Mouse (Mus musculus) B cell, adult 67 days (primary cell): Measurements from ENCODE around the gene 4932438A13Rik. TPM values are rescaled to one million over a fixed set of nuclear protein-coding genes. Genes with fewer than 3 reads are reported as not detected.

Experiments
- total RNA-seq, 2 experiments: library from RNA; stranded (reverse); gene quantifications; 4 replicates each; pipeline ENCODE4 v1.2.4; 2023

Gene 4932438A13Rik
- total RNA-seq = 100 to 1,000 TPM; 117 to 126 TPM

GRCm38 (mm10) chr3:36862721-36863275 lies at the start of gene 4932438A13Rik:
TSS of gene 4932438A13Rik (plus strand) at chr3:36863104.

GRCm38 (mm10) chr3:37063406-37063805 lies 200.5 kb downstream of the 4932438A13Rik start, which contains the start of gene Adad1:
TSS of gene Adad1 (plus strand) at chr3:37063527.

Other genes with a start within 250 kb of the 4932438A13Rik start
- gene Bbs7, start 249.6 kb upstream of the 4932438A13Rik start, total RNA-seq = 1 to 10 TPM in 1 of 2 experiments, under 1 TPM in 1; 0.98 to 1.1 TPM
- gene Trpc3, start 172.9 kb upstream of the 4932438A13Rik start, total RNA-seq = not detected
- gene Adad1, start 200.4 kb downstream of the 4932438A13Rik start, total RNA-seq = not detected